Mouse (Mus musculus) forebrain, postnatal 0 days (tissue): ENCODE results near the gene Inca1. TPM values are rescaled to one million over a fixed set of nuclear protein-coding genes. Genes with fewer than 3 reads are reported as not detected.
A peak's percentile ranks its signal among the peaks of the same experiment; 100 is the strongest.

Source experiments
- ATAC-seq: fragments of 200-750 bp; cut with Nextera tagmentation; 2 replicates; pipeline ENCODE4 v1.8.0; 2017; ENCODE audit warnings: mild to moderate bottlenecking, moderate library complexity
- DNase-seq: peaks from one replicate; pipeline ENCODE4 v3.0.0-alpha.2; 2015
- H3K27ac ChIP-seq: fragments of 300-500 bp; sonication (generic); 2 replicates; pipeline ENCODE4 v1.5.1; 2014; ENCODE audit warnings: low read depth, mild to moderate bottlenecking, antibody characterized with exemption, low read length, moderate library complexity, mixed read lengths
- H3K27me3 ChIP-seq: fragments of 300-500 bp; sonication (generic); 2 replicates; pipeline ENCODE4 v1.6.1; 2014; ENCODE audit warnings: mild to moderate bottlenecking, low read length, mixed read lengths; ENCODE audit not compliant: insufficient read depth
- H3K36me3 ChIP-seq: fragments of 300-500 bp; sonication (generic); 2 replicates; pipeline ENCODE4 v1.6.1; 2014; ENCODE audit warnings: mild to moderate bottlenecking, moderate library complexity; ENCODE audit not compliant: insufficient read depth
- H3K4me1 ChIP-seq: fragments of 300-500 bp; sonication (generic); 2 replicates; pipeline ENCODE4 v1.6.1; 2014; ENCODE audit warnings: antibody characterized with exemption; ENCODE audit not compliant: insufficient read depth
- H3K4me2 ChIP-seq: fragments of 300-500 bp; sonication (generic); 2 replicates; pipeline ENCODE4 v1.6.1; 2014; ENCODE audit warnings: low read depth, mild to moderate bottlenecking, moderate library complexity
- H3K4me3 ChIP-seq: fragments of 300-500 bp; sonication (generic); 2 replicates; pipeline ENCODE4 v1.5.1; 2014; ENCODE audit warnings: low read depth, low read length, mixed read lengths
- H3K9ac ChIP-seq: fragments of 300-500 bp; sonication (generic); 2 replicates; pipeline ENCODE4 v1.6.1; 2014; ENCODE audit warnings: mild to moderate bottlenecking
- H3K9me3 ChIP-seq: fragments of 300-500 bp; sonication (generic); 2 replicates; pipeline ENCODE4 v1.6.1; 2016; ENCODE audit warnings: low read length
- CTCF ChIP-seq: sonication (generic); IDR thresholded peaks from 2 replicates; pipeline ENCODE4 v1.5.1; 2016; ENCODE audit warnings: antibody characterized with exemption, control low read depth, low read depth
- WGBS: fragments of 180-500 bp; shearing (Covaris S2); extraction: QIAGEN DNeasy Blood & Tissue Kit; methylation state at CpG from one replicate; pipeline ENCODE4 v1.1.7; 2014; 5-methylcytosine and 5-hydroxymethylcytosine counted together
- polyA plus RNA-seq: library from polyadenylated mRNA; unstranded; fragments of >200 nt; fragmentation: Nextera tagmentation; extraction: Ambion mirVana; gene quantifications from 2 replicates; pipeline ENCODE4 v1.2.1, GENCODE M21; 2015
- total RNA-seq: library from RNA; depleted of rRNA; stranded (reverse); fragments of >200 nt; gene quantifications from 2 replicates; pipeline ENCODE4 v1.2.3, GENCODE M21; 2014

The Inca1 gene
- total and polyA plus RNA-seq, 2 experiments from 2014 or later = 0.62 to 2.1 TPM

GRCm38 (mm10) chr11:70737749-70738148 lies 37.8 kb upstream of the Inca1 start:
- Histone ChIP-seq H3K9ac (no peak overlapping the region), H3K27me3 (no peaks in the 10 kb centered on the region), H3K36me3 (no peaks in the 10 kb centered on the region), H3K4me2 (no peak overlapping the region), H3K9me3 (no peaks in the 10 kb centered on the region), H3K27ac (no peak overlapping the region), H3K4me3 (no peak overlapping the region), H3K4me1 (no peaks in the 10 kb centered on the region)
- ATAC-seq = no peak
- no peak for DNase-seq
- WGBS = 76% methylated on average over 5 of the region's 5 CpGs
- TF ChIP-seq CTCF = no peak

GRCm38 (mm10) chr11:70733256-70733655 lies 33.3 kb upstream of the Inca1 start:
- no peak for DNase-seq
- 81% methylated on average over 5 of the region's 5 CpGs for WGBS
- H3K36me3 ChIP-seq = peaks cover 8% of the 10 kb centered on the region
- no peak overlapping the region for H3K9ac ChIP-seq
- H3K9me3 ChIP-seq = no peaks in the 10 kb centered on the region
- H3K4me2 ChIP-seq = no peak overlapping the region
- H3K27ac ChIP-seq = no peak overlapping the region
- H3K4me1 ChIP-seq = no peaks in the 10 kb centered on the region
- no peaks in the 10 kb centered on the region for H3K27me3 ChIP-seq
- ATAC-seq = no peak
- H3K4me3 ChIP-seq = no peak overlapping the region
- no peak for TF ChIP-seq CTCF

- Histone ChIP-seq H3K36me3 (peaks cover 28% of the 10 kb centered on the region), H3K4me2 (no peak overlapping the region), H3K27me3 (no peaks in the 10 kb centered on the region), H3K4me3 (no peak overlapping the region), H3K4me1 (no peaks in the 10 kb centered on the region), H3K27ac (0 out of 2 replicates have a peak overlapping the region, but pooled peaks have one; percentile 16), H3K9ac (no peak overlapping the region), H3K9me3 (no peaks in the 10 kb centered on the region)
- ATAC-seq (peak; percentile 56), DNase-seq (peak; percentile 62)
- 36% methylated on average over 5 of the region's 5 CpGs for WGBS
- TF ChIP-seq CTCF = no peak
Measured at GRCm38 (mm10) chr11:70731178-70731577, 31.2 kb upstream of the Inca1 start.

DNA sequence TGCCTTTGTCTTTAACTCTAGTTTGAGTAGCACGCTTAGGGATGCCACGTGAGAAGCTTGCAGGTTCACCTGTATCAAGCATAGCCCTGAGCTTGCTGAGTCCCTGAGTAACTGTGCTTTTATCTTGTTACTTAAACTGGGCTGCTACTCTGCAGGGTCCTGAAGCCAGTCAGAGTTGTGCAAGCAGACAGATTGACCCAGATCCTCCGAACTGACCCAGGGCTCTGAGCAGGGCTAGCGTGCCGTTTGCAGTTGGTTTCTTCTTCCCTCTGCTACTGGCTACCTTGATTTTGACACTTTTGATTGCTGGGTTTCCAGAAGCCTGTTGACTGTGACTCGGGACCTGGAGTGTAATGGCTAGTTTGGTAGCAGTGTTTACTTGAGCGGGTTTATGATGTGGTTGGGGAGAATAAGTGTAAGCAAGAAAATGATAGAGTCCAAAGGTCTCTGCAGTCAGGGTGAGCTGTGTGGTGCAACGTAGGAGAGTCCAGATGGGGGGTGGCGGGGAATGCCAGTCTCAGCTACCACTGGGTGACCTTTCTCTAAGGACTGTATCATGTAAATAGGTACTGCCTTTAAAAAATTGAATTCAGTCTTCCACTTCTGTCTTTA lies 30.6 kb upstream of the Inca1 start:
- WGBS = 82% methylated on average over 9 of the region's 9 CpGs
- H3K27ac ChIP-seq = 0 out of 2 replicates have a peak overlapping the region, but pooled peaks have one; percentile 16
- DNase-seq = no peak
- TF ChIP-seq CTCF = no peak
- no peak for ATAC-seq
- H3K4me2 ChIP-seq = no peak overlapping the region
- no peaks in the 10 kb centered on the region for H3K9me3 ChIP-seq
- no peak overlapping the region for H3K9ac ChIP-seq
- H3K4me3 ChIP-seq = no peak overlapping the region
- no peaks in the 10 kb centered on the region for H3K4me1 ChIP-seq
- H3K27me3 ChIP-seq = no peaks in the 10 kb centered on the region
- peaks cover 34% of the 10 kb centered on the region for H3K36me3 ChIP-seq

DNA sequence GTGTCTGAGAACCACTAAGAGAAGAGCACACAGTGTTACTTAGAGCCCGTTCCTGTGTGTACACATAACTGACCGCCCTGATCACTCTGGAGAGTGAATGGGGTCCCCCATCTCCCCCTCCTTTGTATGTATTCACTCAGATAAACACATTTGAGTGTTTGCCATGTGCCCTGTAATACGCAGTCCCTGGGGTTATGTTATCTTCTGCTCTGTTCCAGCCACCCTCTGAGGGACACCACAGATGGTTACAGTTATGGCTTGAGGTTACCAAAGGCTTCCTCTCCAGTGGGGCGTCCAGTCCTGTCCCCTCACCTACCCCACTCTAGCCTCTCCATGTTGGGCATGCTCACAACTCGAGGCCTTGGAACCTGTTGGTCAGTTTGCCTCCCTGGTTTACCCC lies 27.4 kb upstream of the Inca1 start:
- H3K9ac ChIP-seq = no peak overlapping the region
- no peaks in the 10 kb centered on the region for H3K9me3 ChIP-seq
- ATAC-seq (no peak), DNase-seq (no peak)
- no peaks in the 10 kb centered on the region for H3K4me1 ChIP-seq
- peaks cover 60% of the 10 kb centered on the region for H3K36me3 ChIP-seq
- no peak overlapping the region for H3K4me2 ChIP-seq
- 89% methylated on average over 5 of the region's 5 CpGs for WGBS
- no peaks in the 10 kb centered on the region for H3K27me3 ChIP-seq
- no peak for TF ChIP-seq CTCF
- H3K4me3 ChIP-seq = no peak overlapping the region
- H3K27ac ChIP-seq = no peak overlapping the region

DNA sequence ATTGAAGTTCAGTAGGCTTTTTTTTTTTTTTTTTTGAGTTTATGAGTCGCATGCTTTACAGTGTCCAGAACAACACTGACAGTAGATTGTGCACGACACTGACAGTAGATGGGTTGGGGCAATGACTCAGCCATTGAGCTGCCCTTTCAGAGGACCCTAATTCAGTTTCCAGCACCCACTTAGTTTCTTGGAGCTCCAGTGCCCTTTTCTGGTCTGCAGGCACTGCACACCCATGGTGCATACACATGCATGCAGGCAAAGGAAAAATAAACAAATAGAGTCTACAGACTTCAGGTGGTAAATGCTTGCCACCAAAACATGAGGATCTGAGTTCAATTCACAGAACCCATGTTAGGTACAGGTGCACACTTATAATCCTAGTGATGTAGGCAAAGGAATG lies 26.6 kb upstream of the Inca1 start:
- DNase-seq = no peak
- Histone ChIP-seq H3K27me3 (no peaks in the 10 kb centered on the region), H3K9ac (no peak overlapping the region), H3K27ac (no peak overlapping the region), H3K4me2 (no peak overlapping the region), H3K36me3 (peaks cover 65% of the 10 kb centered on the region), H3K4me3 (no peak overlapping the region), H3K9me3 (no peaks in the 10 kb centered on the region), H3K4me1 (no peaks in the 10 kb centered on the region)
- WGBS = 89% methylated on average over 2 of the region's 2 CpGs
- no peak for TF ChIP-seq CTCF
- ATAC-seq = no peak

DNA sequence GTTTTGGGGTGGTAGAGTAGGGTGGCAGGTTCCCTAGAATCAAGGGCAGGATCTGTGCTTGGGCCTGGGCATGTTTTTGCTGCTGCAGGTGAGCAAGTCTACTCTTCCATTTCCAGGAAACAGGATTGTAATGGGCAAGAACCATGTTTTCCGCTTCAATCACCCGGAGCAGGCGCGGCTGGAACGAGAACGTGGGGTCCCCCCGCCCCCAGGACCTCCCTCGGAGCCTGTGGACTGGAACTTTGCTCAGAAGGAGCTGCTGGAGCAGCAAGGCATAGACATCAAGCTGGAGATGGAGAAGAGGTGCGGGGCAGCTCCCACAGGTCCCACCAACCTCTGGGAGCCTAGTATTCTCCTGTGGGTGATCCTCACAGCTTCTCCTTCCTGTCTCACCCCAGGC lies 24.8 kb upstream of the Inca1 start:
- no peak for TF ChIP-seq CTCF
- WGBS = 93% methylated on average over 9 of the region's 9 CpGs
- no peak for ATAC-seq
- H3K36me3 ChIP-seq = peaks cover 72% of the 10 kb centered on the region
- H3K27me3 ChIP-seq = no peaks in the 10 kb centered on the region
- no peak overlapping the region for H3K9ac ChIP-seq
- H3K27ac ChIP-seq = no peak overlapping the region
- DNase-seq = no peak
- H3K4me3 ChIP-seq = no peak overlapping the region
- no peak overlapping the region for H3K4me2 ChIP-seq
- no peaks in the 10 kb centered on the region for H3K4me1 ChIP-seq
- H3K9me3 ChIP-seq = no peaks in the 10 kb centered on the region
